Mouse (Mus musculus): ENCODE results near the gene Ndufa10.

GRCm38 (mm10) chr1:92432791-92433190 is 40.9 kb downstream of the Ndufa10 start:
- TF ChIP-seq GATA1 (IDR thresholded peaks at IDR 0.05; ENCODE audit: low read length) (no peak), TAL1 (IDR thresholded peaks at IDR 0.05; ENCODE audit: low read length) (no peak)

Measured in erythroblast, embryonic 14.5 days (primary cell).